Mouse (Mus musculus): ENCODE data around the gene Ubxn2a. TPM values are rescaled to one million over a fixed set of nuclear protein-coding genes. Genes with fewer than 3 reads are reported as not detected.
"Not testable (repeated sequence)": the region's sequence is repeated elsewhere in the genome, so short reads cannot be mapped to it uniquely, and the experiment has no call there.

Ubxn2a gene
- 40.4 and 41.7 TPM in 2 replicates for polyA plus RNA-seq (2015; fragmentation: Nextera tagmentation; extraction: Ambion mirVana)

- peaks cover 7% of the 10 kb centered on the region for H3K4me1 ChIP-seq
- peak within 1 kb of the TSS; percentile 61 for H3K4me2 ChIP-seq
- H3K9ac ChIP-seq = peak within 1 kb of the TSS; percentile 67
- peak within 1 kb of the TSS; percentile 60 for H3K4me3 ChIP-seq
- no peaks in the 10 kb centered on the region for H3K27me3 ChIP-seq (replicated peaks)
- H3K27ac ChIP-seq = peak within 1 kb of the TSS; percentile 87
- no peaks in the 10 kb centered on the region for H3K36me3 ChIP-seq (replicated peaks)
- no peaks in the 10 kb centered on the region for H3K9me3 ChIP-seq
- ATAC-seq (replicated peaks) = peak; percentile 96
- 1% methylated on average over 113 of the region's 125 CpGs for WGBS
Measured at GRCm38 (mm10) chr12:4906951-4907906, at the start of gene Ubxn2a. Gene Ubxn2a, minus strand, starts transcription at chr12:4907705.

GRCm38 (mm10) chr12:4953156-4953555 is 45.7 kb upstream of the Ubxn2a start:
- H3K4me3 ChIP-seq = no peak overlapping the region
- no peak overlapping the region for H3K4me2 ChIP-seq
- no peak for ATAC-seq (replicated peaks)
- no peaks in the 10 kb centered on the region for H3K9me3 ChIP-seq
- H3K4me1 ChIP-seq = no peaks in the 10 kb centered on the region
- WGBS = 86% methylated on average over 4 of the region's 4 CpGs
- H3K27me3 ChIP-seq (replicated peaks) = no peaks in the 10 kb centered on the region
- H3K36me3 ChIP-seq (replicated peaks) = peaks cover 9% of the 10 kb centered on the region
- H3K9ac ChIP-seq = no peak overlapping the region
- no peak overlapping the region for H3K27ac ChIP-seq

GRCm38 (mm10) chr12:4952272-4952671 is 44.8 kb upstream of the Ubxn2a start:
- peaks cover 13% of the 10 kb centered on the region for H3K36me3 ChIP-seq (replicated peaks)
- no peaks in the 10 kb centered on the region for H3K9me3 ChIP-seq
- H3K27ac ChIP-seq = no peak overlapping the region
- H3K9ac ChIP-seq = no peak overlapping the region
- H3K27me3 ChIP-seq (replicated peaks) = no peaks in the 10 kb centered on the region
- H3K4me3 ChIP-seq = no peak overlapping the region
- no peak for ATAC-seq (replicated peaks)
- 90% methylated on average over 1 of the region's 1 CpGs for WGBS
- H3K4me1 ChIP-seq = no peaks in the 10 kb centered on the region
- H3K4me2 ChIP-seq = no peak overlapping the region

GRCm38 (mm10) chr12:4930820-4931548 is 23.5 kb upstream of the Ubxn2a start:
- no peaks in the 10 kb centered on the region for H3K27me3 ChIP-seq (replicated peaks)
- H3K9ac ChIP-seq = no peak overlapping the region
- no peak overlapping the region for H3K27ac ChIP-seq
- H3K4me2 ChIP-seq = no peak overlapping the region
- no peaks in the 10 kb centered on the region for H3K36me3 ChIP-seq (replicated peaks)
- WGBS = 94% methylated on average over 3 of the region's 3 CpGs
- no peak for ATAC-seq (replicated peaks)
- no peaks in the 10 kb centered on the region for H3K4me1 ChIP-seq
- H3K9me3 ChIP-seq = no peaks in the 10 kb centered on the region
- no peak overlapping the region for H3K4me3 ChIP-seq

GRCm38 (mm10) chr12:4928197-4928596 is 20.7 kb upstream of the Ubxn2a start:
- Histone ChIP-seq H3K9me3 (no peaks in the 10 kb centered on the region), H3K9ac (no peak overlapping the region), H3K36me3 (replicated peaks) (no peaks in the 10 kb centered on the region), H3K4me1 (no peaks in the 10 kb centered on the region), H3K27me3 (replicated peaks) (no peaks in the 10 kb centered on the region), H3K4me2 (no peak overlapping the region), H3K4me3 (no peak overlapping the region), H3K27ac (no peak overlapping the region)
- ATAC-seq (replicated peaks) = no peak
- 85% methylated on average over 2 of the region's 2 CpGs for WGBS

- Histone ChIP-seq H3K4me2 (peak overlapping the region; percentile 78), H3K9me3 (no peaks in the 10 kb centered on the region), H3K9ac (peak overlapping the region; percentile 97), H3K27ac (peak overlapping the region; percentile 99), H3K4me3 (peak overlapping the region; percentile 58), H3K4me1 (peaks cover 16% of the 10 kb centered on the region), H3K36me3 (replicated peaks) (no peaks in the 10 kb centered on the region), H3K27me3 (replicated peaks) (no peaks in the 10 kb centered on the region)
- WGBS = under 1% methylated on average over 38 of the region's 48 CpGs
- peak; percentile 75 for ATAC-seq (replicated peaks)
Measured at GRCm38 (mm10) chr12:4917805-4918591, 10.5 kb upstream of the Ubxn2a start.

- H3K4me3 ChIP-seq = peak within 1 kb of the TSS; percentile 58
- H3K4me1 ChIP-seq = peaks cover 16% of the 10 kb centered on the region
- ATAC-seq (replicated peaks) = peak; percentile 98
- peak within 1 kb of the TSS; percentile 99 for H3K27ac ChIP-seq
- H3K4me2 ChIP-seq = peak within 1 kb of the TSS; percentile 78
- peak within 1 kb of the TSS; percentile 97 for H3K9ac ChIP-seq
- H3K27me3 ChIP-seq (replicated peaks) = no peaks in the 10 kb centered on the region
- H3K9me3 ChIP-seq = no peaks in the 10 kb centered on the region
- WGBS = 0% methylated on average over 74 of the region's 89 CpGs
- H3K36me3 ChIP-seq (replicated peaks) = no peaks in the 10 kb centered on the region
Measured at GRCm38 (mm10) chr12:4916994-4917804, 9.7 kb upstream of the Ubxn2a start, which contains the start of gene Atad2b. Gene Atad2b, plus strand, starts transcription at chr12:4917353.

GRCm38 (mm10) chr12:4914944-4915343 is 7.4 kb upstream of the Ubxn2a start:
- H3K36me3 ChIP-seq (replicated peaks) = no peaks in the 10 kb centered on the region
- ATAC-seq (replicated peaks) = no peak
- H3K27ac ChIP-seq = no peak overlapping the region
- H3K4me2 ChIP-seq = no peak overlapping the region
- H3K9me3 ChIP-seq = no peaks in the 10 kb centered on the region
- 79% methylated on average over 3 of the region's 3 CpGs for WGBS
- peaks cover 16% of the 10 kb centered on the region for H3K4me1 ChIP-seq
- H3K27me3 ChIP-seq (replicated peaks) = no peaks in the 10 kb centered on the region
- no peak overlapping the region for H3K4me3 ChIP-seq
- no peak overlapping the region for H3K9ac ChIP-seq

- Histone ChIP-seq H3K4me1 (peaks cover 10% of the 10 kb centered on the region), H3K4me2 (no peak overlapping the region), H3K9ac (no peak overlapping the region), H3K9me3 (no peaks in the 10 kb centered on the region), H3K4me3 (no peak overlapping the region), H3K27ac (no peak overlapping the region), H3K36me3 (replicated peaks) (no peaks in the 10 kb centered on the region), H3K27me3 (replicated peaks) (no peaks in the 10 kb centered on the region)
- ATAC-seq (replicated peaks) = no peak
- WGBS = 17% methylated on average over 3 of the region's 3 CpGs
Measured at GRCm38 (mm10) chr12:4914441-4914840, 6.9 kb upstream of the Ubxn2a start.

- no peak overlapping the region for H3K9ac ChIP-seq
- no peaks in the 10 kb centered on the region for H3K9me3 ChIP-seq
- no peak overlapping the region for H3K4me3 ChIP-seq
- no peaks in the 10 kb centered on the region for H3K27me3 ChIP-seq (replicated peaks)
- no peak for ATAC-seq (replicated peaks)
- 83% methylated on average over 4 of the region's 4 CpGs for WGBS
- no peak overlapping the region for H3K4me2 ChIP-seq
- no peaks in the 10 kb centered on the region for H3K36me3 ChIP-seq (replicated peaks)
- no peaks in the 10 kb centered on the region for H3K4me1 ChIP-seq
- no peak overlapping the region for H3K27ac ChIP-seq
Measured at GRCm38 (mm10) chr12:4911716-4912115, 4.2 kb upstream of the Ubxn2a start.

GRCm38 (mm10) chr12:4910496-4910895 is 3.0 kb upstream of the Ubxn2a start:
- not testable (repeated sequence) for H3K9ac ChIP-seq; H3K27ac ChIP-seq; ATAC-seq (replicated peaks); H3K9me3 ChIP-seq; H3K4me2 ChIP-seq; H3K4me1 ChIP-seq; H3K27me3 ChIP-seq (replicated peaks); H3K4me3 ChIP-seq; H3K36me3 ChIP-seq (replicated peaks)
- 91% methylated on average over 1 of the region's 1 CpGs for WGBS
